Mouse (Mus musculus) telencephalon, adult 2 months (tissue): ENCODE results near the gene Ywhag.
A peak's percentile ranks its signal among the peaks of the same experiment; 100 is the strongest.

Source experiments
- DNase-seq: peaks from one replicate; pipeline ENCODE4 v3.0.0-alpha.2; 2011; ENCODE audit warnings: low read depth, low spot score

The Ywhag gene

GRCm38 (mm10) chr5:135888405-135889215, 45.8 kb downstream of the Ywhag start:
- no peak for DNase-seq

GRCm38 (mm10) chr5:135887675-135888102, 46.7 kb downstream of the Ywhag start, which contains the start of gene Hspb1:
Gene Hspb1, plus strand, starts transcription at chr5:135887919.
- no peak for DNase-seq

GRCm38 (mm10) chr5:135884641-135885040, 49.8 kb downstream of the Ywhag start:
- DNase-seq: no peak

- DNase-seq: peak; percentile 18
Measured at GRCm38 (mm10) chr5:135879449-135880158, 54.8 kb downstream of the Ywhag start.

- DNase-seq: peak; percentile 26
Measured at GRCm38 (mm10) chr5:135877831-135878231, 56.6 kb downstream of the Ywhag start.

- peak; percentile 42 for DNase-seq
Measured at GRCm38 (mm10) chr5:135877180-135877579, 57.2 kb downstream of the Ywhag start.

GRCm38 (mm10) chr5:135873753-135874152, 60.7 kb downstream of the Ywhag start:
- DNase-seq: no peak

- DNase-seq: no peak
Measured at GRCm38 (mm10) chr5:135872996-135873395, 61.4 kb downstream of the Ywhag start.

- DNase-seq: no peak
Measured at GRCm38 (mm10) chr5:135870505-135870904, 63.9 kb downstream of the Ywhag start.

- no peak for DNase-seq
Measured at GRCm38 (mm10) chr5:135869661-135870423, 64.6 kb downstream of the Ywhag start.

GRCm38 (mm10) chr5:135868653-135869052, 65.8 kb downstream of the Ywhag start:
- no peak for DNase-seq

GRCm38 (mm10) chr5:135867637-135868593, 66.5 kb downstream of the Ywhag start:
- DNase-seq: no peak

- DNase-seq: no peak
Measured at GRCm38 (mm10) chr5:135866662-135867061, 67.8 kb downstream of the Ywhag start.
